Mouse (Mus musculus): ENCODE measurements around the gene Pml.
"Not testable (repeated sequence)": the region's sequence is repeated elsewhere in the genome, so short reads cannot be mapped to it uniquely, and the experiment has no call there.

Pml gene

GRCm38 (mm10) chr9:58271109-58271508 lies 21.5 kb upstream of the Pml start:
- DNase-seq = no peak

GRCm38 (mm10) chr9:58270081-58270480 lies 20.5 kb upstream of the Pml start:
- DNase-seq = no peak

- no peak for DNase-seq
These were observed 19.1 kb upstream of the Pml start for GRCm38 (mm10) chr9:58268384-58269313.

- no peak for DNase-seq
These were observed 17.5 kb upstream of the Pml start for GRCm38 (mm10) chr9:58267046-58267445.

DNA sequence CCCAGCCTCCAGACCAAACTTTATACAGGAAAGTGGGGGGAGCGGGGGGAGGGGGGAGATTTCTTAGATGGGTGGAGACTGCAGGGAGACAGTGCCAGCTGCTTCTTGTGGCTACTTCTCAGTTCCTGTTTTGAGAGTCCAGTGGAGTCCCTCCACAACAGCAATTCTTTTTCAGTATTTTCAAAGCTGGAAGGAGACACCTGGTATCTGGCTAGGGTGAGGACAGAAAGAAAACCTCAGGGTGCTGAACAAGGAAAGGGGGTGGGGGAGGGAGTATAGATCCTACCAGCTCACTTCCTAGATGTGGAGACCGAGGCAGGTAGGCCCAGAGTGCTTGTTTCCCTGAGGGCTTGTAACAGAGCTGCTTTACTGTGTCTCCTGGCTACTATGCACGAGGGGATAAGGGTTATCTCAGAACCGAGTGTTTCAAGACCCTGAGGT lies 17.0 kb upstream of the Pml start:
- no peak for DNase-seq

DNA sequence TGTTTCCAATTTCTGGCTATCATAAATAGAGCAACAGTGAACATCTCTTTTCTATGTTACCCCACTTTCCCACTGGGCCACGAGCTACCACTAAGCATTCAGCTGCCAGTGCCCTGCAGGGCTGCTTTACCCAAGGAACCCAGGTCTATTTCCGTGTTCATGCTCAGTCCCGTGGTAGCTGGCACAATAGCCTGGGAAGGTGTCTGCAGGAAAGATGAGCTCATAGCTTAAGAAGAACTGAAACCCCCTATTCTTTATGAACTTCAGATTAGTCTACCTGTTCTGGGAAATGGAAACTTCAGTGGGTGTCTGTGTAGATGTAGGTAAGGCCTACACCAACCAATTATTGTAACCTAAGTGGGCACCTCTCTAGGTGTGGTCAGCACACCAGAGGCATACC lies 15.8 kb upstream of the Pml start:
- no peak for DNase-seq

GRCm38 (mm10) chr9:58262507-58262906 lies 12.9 kb upstream of the Pml start:
- DNase-seq = no peak

DNA sequence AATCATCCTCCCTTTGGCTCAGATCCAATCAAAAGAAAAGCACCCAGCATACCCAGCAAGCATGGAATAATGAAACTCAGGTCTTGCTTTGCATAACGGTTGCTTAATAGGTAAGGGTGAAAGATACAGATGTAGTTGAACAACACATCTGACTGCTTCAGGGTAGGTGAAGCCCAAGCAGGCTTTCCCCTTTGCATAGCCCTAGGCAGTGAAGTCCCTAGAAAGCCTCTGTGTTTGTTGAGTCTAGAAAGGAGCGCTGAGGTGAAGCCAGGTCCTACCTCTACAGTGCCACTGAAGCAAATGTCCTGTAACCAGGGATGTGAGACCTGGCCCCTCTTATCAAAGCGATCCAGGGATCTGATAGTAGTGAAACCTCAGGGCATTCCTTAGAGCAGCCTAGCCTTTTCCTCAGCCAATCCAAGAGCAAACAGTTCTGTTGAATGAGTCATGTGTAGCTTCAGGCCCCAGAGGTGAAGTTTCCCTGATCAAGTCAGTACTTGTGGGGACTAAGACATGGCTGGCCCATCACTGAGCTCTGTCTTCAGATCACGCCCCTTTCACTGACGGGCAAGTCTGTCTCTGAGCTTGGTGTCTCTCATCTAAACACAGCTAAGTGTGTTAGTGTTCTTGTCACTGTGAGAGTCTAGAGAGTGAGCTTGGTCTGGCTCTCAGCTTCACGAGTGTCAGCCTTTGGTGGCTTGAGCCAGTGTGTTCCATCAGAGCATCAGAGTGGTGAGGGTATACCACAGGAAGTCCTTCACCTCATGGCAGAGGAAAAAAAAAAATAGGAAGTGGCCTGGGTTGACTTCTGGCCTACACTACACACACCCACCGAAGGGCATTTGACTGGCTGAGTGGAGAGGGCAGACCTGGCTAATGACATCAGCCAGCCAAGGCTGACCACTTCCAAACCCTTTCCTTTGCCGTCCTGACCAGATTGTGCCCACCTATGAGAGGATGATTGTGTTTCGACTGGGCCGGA lies 6.4 kb upstream of the Pml start:
- DNase-seq = no peak

DNA sequence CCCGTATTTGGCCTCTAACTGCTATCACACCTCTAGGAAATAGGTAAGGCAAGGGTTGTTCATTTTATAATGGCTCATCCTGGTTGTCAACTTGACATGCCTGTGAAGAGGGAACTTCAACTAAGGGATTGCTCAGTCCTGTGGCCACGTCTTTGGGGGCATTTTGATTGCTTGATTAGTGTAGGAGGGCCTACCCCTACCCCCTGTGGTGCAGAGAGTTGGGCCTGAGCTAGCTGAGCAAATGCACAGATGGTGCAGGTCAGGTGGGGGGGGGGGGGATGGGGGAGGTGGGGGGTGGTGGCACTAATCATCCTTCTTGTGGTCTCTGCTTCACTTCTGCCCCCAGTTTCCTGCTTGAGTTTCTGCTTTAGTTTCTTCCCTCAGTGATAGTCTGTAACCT lies 5.5 kb upstream of the Pml start:
- DNase-seq = no peak

DNA sequence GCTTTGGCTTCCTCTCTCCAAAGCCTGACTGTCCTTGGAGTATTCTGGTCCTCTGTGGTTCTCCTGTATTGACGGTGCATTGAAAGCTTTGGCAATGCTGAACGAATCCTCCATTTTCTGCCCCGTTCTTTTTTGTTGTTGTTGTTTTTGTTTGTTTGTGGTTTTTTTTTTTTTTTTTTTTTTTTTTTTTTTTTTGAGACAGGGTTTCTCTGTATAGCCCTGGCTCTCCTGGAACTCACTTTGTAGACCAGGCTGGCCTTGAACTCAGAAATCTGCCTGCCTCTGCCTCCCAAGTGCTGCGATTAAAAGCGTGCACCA lies 4.2 kb upstream of the Pml start:
- DNase-seq = not testable (repeated sequence)

DNA sequence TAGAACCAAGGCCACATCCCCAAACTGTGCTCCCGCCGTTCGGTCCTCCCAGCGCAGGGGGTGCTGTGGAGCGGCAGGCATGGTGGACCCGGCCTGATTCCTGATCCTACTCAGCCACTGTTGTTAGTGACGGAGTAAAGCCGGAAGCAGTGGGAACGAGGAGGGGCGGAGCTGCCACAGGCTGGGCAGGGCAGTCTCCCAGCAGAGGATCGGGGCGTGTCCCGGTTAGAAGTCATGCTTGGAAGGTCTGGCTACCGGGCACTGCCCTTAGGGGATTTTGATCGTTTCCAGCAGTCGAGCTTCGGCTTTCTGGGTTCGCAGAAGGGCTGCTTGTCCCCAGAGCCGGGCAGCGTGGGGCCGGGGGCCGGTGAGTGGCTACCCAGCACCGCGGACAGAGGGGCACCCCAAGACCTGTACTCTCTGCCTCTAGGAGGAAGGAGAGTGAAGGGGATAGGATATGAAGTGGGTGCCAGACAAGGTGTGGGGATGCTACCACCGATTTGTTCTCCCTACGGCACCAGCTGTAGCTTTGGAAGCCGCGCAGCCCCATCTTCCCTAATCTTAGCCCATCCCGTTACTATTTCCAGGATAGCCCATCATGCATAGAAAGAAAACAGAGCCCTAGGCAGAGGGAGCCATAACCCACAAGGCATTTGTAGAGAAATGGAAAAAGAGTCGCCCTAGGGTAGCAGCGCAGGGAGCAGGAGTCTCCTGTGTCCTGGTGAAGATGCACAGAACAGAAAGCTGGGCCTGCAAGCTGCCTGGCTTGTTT lies 3.6 kb upstream of the Pml start, which contains the start of gene Stoml1:
TSS of gene Stoml1 (plus strand) at position 132 of the 772 bp plus-strand sequence.
- DNase-seq = peak; percentile 91

GRCm38 (mm10) chr9:58250730-58251129 lies 1.1 kb upstream of the Pml start:
- not testable (repeated sequence) for DNase-seq

GRCm38 (mm10) chr9:58250322-58250721 lies 736 bp upstream of the Pml start:
- no peak for DNase-seq

GRCm38 (mm10) chr9:58248746-58249413 lies 706 bp downstream of the Pml start:
- no peak for DNase-seq

- peak; percentile 76 for DNase-seq
These were observed 2.4 kb downstream of the Pml start for GRCm38 (mm10) chr9:58247064-58247759.

DNA sequence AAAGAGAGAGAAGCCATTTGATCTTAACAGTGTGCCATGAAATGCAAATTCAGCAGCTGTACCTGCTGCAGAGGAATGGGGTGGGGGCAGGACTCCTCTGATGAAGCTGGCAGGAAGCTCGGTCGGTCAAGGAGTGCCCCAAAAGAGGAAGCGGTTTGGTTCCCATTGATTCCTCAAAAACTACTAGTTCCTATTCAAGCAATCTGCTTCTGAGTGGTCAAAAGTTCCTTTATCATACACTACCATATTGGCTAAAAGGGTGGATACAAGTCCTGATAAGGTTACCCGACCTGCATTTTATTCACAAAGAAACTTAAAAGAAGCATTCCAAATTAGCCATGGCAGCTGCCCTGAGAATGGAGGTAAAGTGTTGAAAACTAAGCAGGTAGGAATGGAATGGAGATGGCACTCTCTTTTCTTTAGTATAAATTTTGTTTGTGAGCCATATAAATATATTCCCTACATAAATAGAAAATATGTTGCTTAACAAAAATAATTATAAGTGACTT lies 3.4 kb downstream of the Pml start:
- DNase-seq = no peak

DNA sequence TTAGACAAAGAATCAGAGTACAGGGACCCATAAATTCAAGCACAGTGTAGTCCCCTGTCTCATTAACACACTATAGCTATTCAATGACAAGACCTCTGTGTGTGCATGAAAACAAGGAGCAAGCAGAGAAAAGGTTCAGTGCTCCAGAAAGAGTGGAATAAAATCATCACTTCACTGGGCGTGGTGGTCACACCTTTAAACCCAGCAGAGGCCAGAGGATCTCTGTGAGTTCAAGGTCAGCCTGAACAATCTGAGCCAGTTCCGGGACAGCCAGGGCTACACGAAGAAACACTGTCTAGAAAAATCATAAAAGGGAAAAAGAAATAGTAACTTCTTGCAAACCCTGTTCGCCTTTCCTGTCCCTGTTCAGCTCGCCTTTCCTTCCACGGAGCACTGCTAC lies 5.9 kb downstream of the Pml start:
- DNase-seq = no peak

GRCm38 (mm10) chr9:58242696-58243095 lies 6.9 kb downstream of the Pml start:
- DNase-seq = no peak

DNA sequence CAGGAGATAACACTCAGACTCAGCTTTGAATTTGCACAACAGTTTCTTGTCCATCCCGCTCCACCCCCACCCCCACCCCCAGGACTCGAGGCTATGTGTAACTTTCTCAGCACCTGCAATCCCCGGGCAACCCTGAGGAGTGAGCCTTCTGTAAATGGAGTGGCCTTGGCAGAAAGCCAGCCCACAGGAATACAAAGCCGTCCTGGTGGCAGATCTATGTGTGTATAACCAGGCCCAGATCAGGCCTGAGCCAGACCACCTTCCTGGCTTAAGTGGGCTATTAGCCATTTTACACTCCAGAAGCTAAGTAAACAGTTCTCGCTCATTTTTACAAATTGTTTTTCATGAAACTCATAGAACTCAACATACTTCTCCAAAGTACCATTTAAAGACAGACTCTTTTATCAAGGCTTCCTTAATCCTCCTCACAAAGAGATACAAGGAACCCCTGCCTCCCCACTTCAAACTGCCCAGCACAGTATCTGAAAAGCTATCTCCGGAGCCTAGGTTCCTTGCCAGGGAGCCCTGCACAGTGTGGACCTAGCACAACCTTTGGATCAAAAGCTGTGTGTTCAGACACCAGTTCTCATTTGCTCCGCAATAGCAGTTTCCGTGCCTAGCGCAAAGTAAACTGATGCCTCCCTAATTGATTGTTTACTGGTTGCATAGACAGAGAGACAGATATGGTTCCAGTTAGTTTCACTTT lies 7.7 kb downstream of the Pml start:
- no peak for DNase-seq

- no peak for DNase-seq
These were observed 15.0 kb downstream of the Pml start for GRCm38 (mm10) chr9:58234502-58235015.
